Mouse (Mus musculus) stomach, postnatal 0 days (tissue): ENCODE measurements around the gene Sorbs2. TPM values are rescaled to one million over a fixed set of nuclear protein-coding genes. Genes with fewer than 3 reads are reported as not detected.

Source experiments
- ATAC-seq: fragments of 200-750 bp; cut with Nextera tagmentation; 2 replicates; pipeline ENCODE4 v1.8.0; 2017; ENCODE audit not compliant: low FRiP score, low TSS enrichment
- DNase-seq: peaks from one replicate; pipeline ENCODE4 v3.0.0-alpha.2; 2016; ENCODE audit warnings: low spot score
- H3K27ac ChIP-seq: fragments of 300-500 bp; sonication (generic); replicated peaks from 2 replicates; pipeline ENCODE4 v1.5.1; 2014; ENCODE audit warnings: mild to moderate bottlenecking, control low read depth
- H3K27me3 ChIP-seq: fragments of 300-500 bp; sonication (generic); 2 replicates; pipeline ENCODE4 v1.6.1; 2014; ENCODE audit warnings: low read length; ENCODE audit not compliant: control insufficient read depth, insufficient read depth
- H3K36me3 ChIP-seq: fragments of 300-500 bp; sonication (generic); 2 replicates; pipeline ENCODE4 v1.6.1; 2014; ENCODE audit warnings: low read length, mixed read lengths; ENCODE audit not compliant: control insufficient read depth, insufficient read depth
- H3K4me1 ChIP-seq: fragments of 300-500 bp; sonication (generic); replicated peaks from 2 replicates; pipeline ENCODE4 v1.6.1; 2014; ENCODE audit warnings: antibody characterized with exemption; ENCODE audit not compliant: control insufficient read depth, insufficient read depth
- H3K4me2 ChIP-seq: fragments of 300-500 bp; sonication (generic); replicated peaks from 2 replicates; pipeline ENCODE4 v1.6.1; 2014; ENCODE audit warnings: low read depth, mild to moderate bottlenecking, control low read depth, moderate library complexity
- H3K4me3 ChIP-seq: fragments of 300-500 bp; sonication (generic); 2 replicates; pipeline ENCODE4 v1.5.1; 2014; ENCODE audit warnings: low read depth, low read length, control low read depth
- H3K9ac ChIP-seq: fragments of 300-500 bp; sonication (generic); 2 replicates; pipeline ENCODE4 v1.6.1; 2014; ENCODE audit warnings: mild to moderate bottlenecking, low read length, control low read depth, mixed read lengths
- H3K9me3 ChIP-seq: fragments of 300-500 bp; sonication (generic); 2 replicates; pipeline ENCODE4 v1.6.1; 2016; ENCODE audit warnings: low read length; ENCODE audit not compliant: control insufficient read depth
- CTCF ChIP-seq: IDR thresholded peaks from 2 replicates; pipeline ENCODE4 v1.5.1; 2016; ENCODE audit warnings: antibody characterized with exemption, low read depth, mild to moderate bottlenecking, moderate library complexity
- EP300 ChIP-seq: optimal IDR thresholded peaks from 2 replicates; pipeline ENCODE3; 2016; ENCODE audit warnings: antibody characterized with exemption
- WGBS: fragments of 180-500 bp; shearing (Covaris S2); extraction: QIAGEN DNeasy Blood & Tissue Kit; methylation state at CpG from one replicate; pipeline ENCODE4 v1.1.7; 2014; 5-methylcytosine and 5-hydroxymethylcytosine counted together
- polyA plus RNA-seq: library from polyadenylated mRNA; unstranded; fragments of >200 nt; fragmentation: Nextera tagmentation; extraction: Ambion mirVana; gene quantifications from 2 replicates; pipeline ENCODE4 v1.2.1, GENCODE M21; 2015

The Sorbs2 gene
- polyA plus RNA-seq, 1 experiment from 2014 or later = 21.1 TPM

DNA sequence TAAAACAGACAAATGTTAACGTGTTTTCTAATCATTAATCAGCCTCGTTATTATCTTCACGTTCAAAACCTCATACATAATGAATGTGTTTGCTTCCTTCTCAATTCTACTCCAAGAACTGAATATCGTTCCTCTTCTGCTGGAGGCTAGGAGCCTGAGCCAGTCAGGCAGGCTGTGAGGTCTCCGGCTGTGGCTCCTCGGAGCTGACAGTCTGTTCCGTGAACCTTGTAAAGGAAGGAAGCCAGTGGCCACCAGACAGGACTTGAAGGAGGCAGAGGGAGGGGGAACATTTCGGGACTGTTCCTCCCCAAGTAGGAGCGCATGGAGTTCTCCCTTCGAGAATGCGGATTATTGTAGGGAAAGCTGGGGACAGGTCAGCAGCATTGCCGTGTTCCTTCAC, 153.0 kb downstream of the Sorbs2 start:
- H3K36me3 ChIP-seq = no peaks in the 10 kb centered on the region
- no peaks in the 10 kb centered on the region for H3K4me1 ChIP-seq
- no peaks in the 10 kb centered on the region for H3K27me3 ChIP-seq
- peak overlapping the region; percentile 49 for H3K27ac ChIP-seq
- H3K9me3 ChIP-seq = no peaks in the 10 kb centered on the region
- no peak for TF ChIP-seq CTCF
- no peak for TF ChIP-seq EP300
- peak overlapping the region; percentile 10; the same call in 1 of the 2 replicates for H3K4me3 ChIP-seq
- 34% methylated on average over 12 of the region's 12 CpGs for WGBS
- H3K4me2 ChIP-seq = peak overlapping the region; percentile 39
- no peak for DNase-seq
- H3K9ac ChIP-seq = 0 out of 2 replicates have a peak overlapping the region, but pooled peaks have one; percentile 23
- ATAC-seq = no peak

DNA sequence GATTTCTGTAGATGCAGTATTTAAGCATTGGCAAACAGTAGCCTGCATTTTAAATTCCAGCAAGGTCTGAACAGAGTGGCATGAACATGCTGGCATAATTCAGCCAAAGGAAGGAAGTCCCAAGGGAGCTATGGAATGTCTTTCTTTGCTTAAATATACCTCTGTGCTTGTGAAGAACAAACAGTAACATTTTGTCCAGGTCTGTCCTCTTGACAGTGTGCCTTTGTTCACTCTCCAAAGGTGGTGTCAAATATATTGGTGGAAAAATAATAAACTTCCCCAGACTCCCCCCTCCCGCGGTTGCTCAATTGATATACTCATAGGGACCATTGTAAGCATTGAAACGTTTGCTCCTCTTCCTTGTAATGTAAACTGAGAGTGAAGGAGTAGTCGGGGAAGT, 154.0 kb downstream of the Sorbs2 start:
- Histone ChIP-seq H3K9me3 (no peaks in the 10 kb centered on the region), H3K4me1 (no peaks in the 10 kb centered on the region), H3K9ac (no peak overlapping the region), H3K36me3 (no peaks in the 10 kb centered on the region), H3K27ac (no peak overlapping the region), H3K4me2 (no peak overlapping the region; the same call in 1 of the 2 replicates), H3K27me3 (no peaks in the 10 kb centered on the region), H3K4me3 (no peak overlapping the region)
- no peak for DNase-seq
- ATAC-seq = no peak
- 25% methylated on average over 4 of the region's 4 CpGs for WGBS
- TF ChIP-seq EP300 (no peak), CTCF (no peak)

DNA sequence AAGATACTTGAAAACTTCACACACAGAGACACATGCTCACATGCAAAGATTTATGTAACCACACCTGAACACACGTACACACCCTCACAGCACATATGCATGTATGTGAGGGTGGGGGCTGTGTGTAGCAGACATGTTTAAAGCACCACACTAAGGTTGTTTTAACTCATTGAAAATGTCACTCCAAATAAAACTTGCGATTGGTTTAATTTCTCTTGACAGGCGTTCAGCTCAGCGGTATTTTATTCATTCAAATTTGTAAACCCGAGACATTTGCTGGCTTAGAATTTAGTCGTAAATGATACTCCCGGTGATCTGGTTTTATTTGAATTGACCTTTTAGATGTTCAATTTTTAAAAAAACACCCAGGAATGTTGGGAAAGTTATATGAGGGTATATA, 158.6 kb downstream of the Sorbs2 start:
- no peak overlapping the region for H3K4me2 ChIP-seq
- WGBS = 89% methylated on average over 7 of the region's 7 CpGs
- ATAC-seq (no peak), DNase-seq (no peak)
- no peaks in the 10 kb centered on the region for H3K9me3 ChIP-seq
- H3K27me3 ChIP-seq = no peaks in the 10 kb centered on the region
- no peak overlapping the region for H3K27ac ChIP-seq
- H3K4me1 ChIP-seq = no peaks in the 10 kb centered on the region
- no peaks in the 10 kb centered on the region for H3K36me3 ChIP-seq
- no peak overlapping the region for H3K9ac ChIP-seq
- H3K4me3 ChIP-seq = no peak overlapping the region
- TF ChIP-seq CTCF = no peak
- no peak for TF ChIP-seq EP300

DNA sequence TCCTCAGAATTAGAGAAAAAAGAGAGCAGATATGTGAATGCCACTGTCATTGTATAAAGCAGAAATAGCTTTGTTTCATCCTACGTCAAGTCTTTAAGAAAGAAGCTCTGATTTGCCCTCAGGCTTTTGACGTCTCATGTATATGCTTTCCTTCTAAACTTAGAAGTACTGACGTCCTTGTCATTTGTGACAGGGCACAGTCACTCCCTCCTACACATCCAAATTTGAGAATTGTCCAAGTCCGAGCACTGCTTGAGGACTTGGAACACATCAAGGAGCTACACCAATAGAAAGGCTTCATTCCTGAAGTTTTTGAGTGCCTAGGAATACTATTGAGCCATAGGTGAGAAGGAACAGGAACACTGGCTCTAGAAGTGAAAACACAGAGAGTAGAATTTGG, 165.6 kb downstream of the Sorbs2 start:
- Histone ChIP-seq H3K4me1 (no peaks in the 10 kb centered on the region), H3K4me3 (no peak overlapping the region), H3K9me3 (no peaks in the 10 kb centered on the region), H3K4me2 (no peak overlapping the region), H3K36me3 (no peaks in the 10 kb centered on the region), H3K27me3 (no peaks in the 10 kb centered on the region), H3K9ac (no peak overlapping the region), H3K27ac (no peak overlapping the region)
- DNase-seq (no peak), ATAC-seq (no peak)
- 86% methylated on average over 4 of the region's 4 CpGs for WGBS
- TF ChIP-seq CTCF = no peak
- TF ChIP-seq EP300 = no peak

DNA sequence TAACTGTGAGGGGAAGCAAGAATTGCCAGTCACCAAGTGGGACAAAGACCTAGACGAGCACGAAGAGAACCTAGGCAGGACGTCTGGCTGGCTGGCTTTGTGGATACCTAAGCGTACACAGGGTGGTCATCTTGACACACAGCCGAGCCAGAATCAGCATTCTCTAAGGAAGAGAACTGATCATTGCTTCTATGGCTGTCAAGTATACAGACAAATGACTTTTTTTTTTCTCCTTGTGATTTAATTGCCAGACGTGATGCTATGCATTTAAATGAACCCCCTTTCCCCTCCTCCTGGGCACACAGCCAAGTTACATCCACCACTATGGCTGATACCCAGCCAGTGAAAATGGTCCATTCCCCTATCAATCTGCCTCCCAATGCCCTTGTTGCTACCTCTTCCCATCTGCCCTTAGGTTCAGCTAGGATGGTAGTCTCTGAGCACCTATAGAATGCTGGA, 168.3 kb downstream of the Sorbs2 start:
- H3K4me1 ChIP-seq = no peaks in the 10 kb centered on the region
- no peak overlapping the region for H3K4me3 ChIP-seq
- DNase-seq (no peak), ATAC-seq (no peak)
- H3K27ac ChIP-seq = no peak overlapping the region
- no peak overlapping the region for H3K4me2 ChIP-seq
- 76% methylated on average over 6 of the region's 6 CpGs for WGBS
- H3K9me3 ChIP-seq = no peaks in the 10 kb centered on the region
- no peak for TF ChIP-seq CTCF
- TF ChIP-seq EP300 = no peak
- H3K27me3 ChIP-seq = no peaks in the 10 kb centered on the region
- H3K36me3 ChIP-seq = no peaks in the 10 kb centered on the region
- no peak overlapping the region for H3K9ac ChIP-seq

DNA sequence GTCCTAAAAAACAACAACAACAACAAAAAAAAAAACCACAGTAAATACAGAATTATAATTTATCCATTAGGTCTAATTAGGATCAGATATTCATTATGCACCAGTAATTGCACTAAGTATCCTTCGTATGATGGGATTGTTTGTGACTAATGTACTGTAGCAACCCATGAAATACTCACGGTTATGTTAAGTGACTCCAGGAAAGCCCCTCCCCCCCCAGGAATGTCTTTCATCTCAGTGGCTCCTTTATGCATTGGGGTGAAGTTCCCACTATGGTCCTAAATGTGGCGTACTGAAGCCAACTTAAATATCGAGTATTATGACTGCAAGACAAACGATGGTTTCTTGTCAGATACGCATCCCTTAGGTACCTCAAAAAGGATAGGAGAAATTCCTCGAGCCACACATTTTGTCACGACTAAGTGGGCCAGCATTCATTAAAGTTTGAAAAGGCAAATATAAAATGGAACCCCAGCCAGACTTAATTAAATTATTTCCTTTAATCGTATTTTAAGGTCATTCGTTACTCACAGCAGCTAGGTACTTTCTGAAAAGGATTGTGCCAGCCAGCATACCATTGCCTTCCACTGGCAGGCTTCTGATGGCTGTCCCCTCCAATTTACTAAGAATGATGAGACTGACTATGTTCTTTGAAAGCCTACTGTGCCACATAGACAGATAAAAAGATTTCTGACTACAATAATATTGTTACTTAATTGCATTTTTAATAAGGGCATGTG, 169.7 kb downstream of the Sorbs2 start:
- TF ChIP-seq CTCF (no peak), EP300 (no peak)
- no peaks in the 10 kb centered on the region for H3K4me1 ChIP-seq
- H3K27me3 ChIP-seq = no peaks in the 10 kb centered on the region
- DNase-seq = no peak
- H3K4me3 ChIP-seq = no peak overlapping the region
- WGBS = 74% methylated on average over 10 of the region's 10 CpGs
- H3K4me2 ChIP-seq = no peak overlapping the region
- no peak overlapping the region for H3K9ac ChIP-seq
- no peaks in the 10 kb centered on the region for H3K9me3 ChIP-seq
- no peak overlapping the region for H3K27ac ChIP-seq
- no peak for ATAC-seq
- no peaks in the 10 kb centered on the region for H3K36me3 ChIP-seq
